Mouse (Mus musculus): ENCODE data around the gene Gm28230. TPM values are rescaled to one million over a fixed set of nuclear protein-coding genes. Genes with fewer than 3 reads are reported as not detected.

Gene Gm28230
- polyA plus RNA-seq, 2 experiments, result 0.18 to 5.0 TPM

GRCm38 (mm10) chr2:74715504-74716241, 10.9 kb upstream of the Gm28230 start:
- TF ChIP-seq POLR2A (IDR thresholded peaks at IDR 0.05; ENCODE audit: borderline replicate concordance, extremely low read depth, insufficient read depth, insufficient read length), result 0 out of 2 replicates have a peak, but pooled peaks have one; percentile 16
- Histone ChIP-seq H3K9me3 (ENCODE audit: control insufficient read depth, low read length) (no peaks in the 10 kb centered on the region), H3K27ac (replicated peaks; ENCODE audit: low read depth, low read length) (no peak overlapping the region), H3K4me3 (replicated peaks; ENCODE audit: low read length) (peak overlapping the region; percentile 18), H3K36me3 (ENCODE audit: control insufficient read depth, insufficient read depth, low read length) (no peaks in the 10 kb centered on the region), H3K4me1 (ENCODE audit: control insufficient read depth, insufficient read depth, low read length) (peaks cover 5% of the 10 kb centered on the region; the same call in 1 of the 2 replicates), H3K4me2 (replicated peaks; ENCODE audit: low read depth, low read length, severe bottlenecking) (peak overlapping the region; percentile 48), H3K9ac (ENCODE audit: low read depth, low read length, severe bottlenecking) (no peak overlapping the region), H3K27me3 (ENCODE audit: control insufficient read depth, insufficient read depth, low read length) (peaks cover 92% of the 10 kb centered on the region)
- peak; percentile 90 for DNase-seq (ENCODE audit: low spot score)
- 4% methylated on average over 26 of the region's 26 CpGs for WGBS
- peak; percentile 58 for ATAC-seq (ENCODE audit: low FRiP score, low read depth)

- H3K4me3 ChIP-seq (replicated peaks; ENCODE audit: low read length), result no peak overlapping the region
- no peaks in the 10 kb centered on the region for H3K9me3 ChIP-seq (ENCODE audit: control insufficient read depth, low read length)
- H3K27me3 ChIP-seq (ENCODE audit: control insufficient read depth, insufficient read depth, low read length), result peaks cover 95% of the 10 kb centered on the region
- TF ChIP-seq POLR2A (IDR thresholded peaks at IDR 0.05; ENCODE audit: borderline replicate concordance, extremely low read depth, insufficient read depth, insufficient read length), result no peak
- DNase-seq (ENCODE audit: low spot score) (no peak), ATAC-seq (ENCODE audit: low FRiP score, low read depth) (no peak)
- no peak overlapping the region for H3K4me2 ChIP-seq (replicated peaks; ENCODE audit: low read depth, low read length, severe bottlenecking)
- no peaks in the 10 kb centered on the region for H3K36me3 ChIP-seq (ENCODE audit: control insufficient read depth, insufficient read depth, low read length)
- H3K9ac ChIP-seq (ENCODE audit: low read depth, low read length, severe bottlenecking), result no peak overlapping the region
- whole genome bisulfite sequencing, result 21% methylated on average over 2 of the region's 2 CpGs
- H3K4me1 ChIP-seq (ENCODE audit: control insufficient read depth, insufficient read depth, low read length), result no peaks in the 10 kb centered on the region
- no peak overlapping the region for H3K27ac ChIP-seq (replicated peaks; ENCODE audit: low read depth, low read length)
These were observed 6.1 kb upstream of the Gm28230 start for GRCm38 (mm10) chr2:74720384-74720783.

GRCm38 (mm10) chr2:74720955-74721491, 5.5 kb upstream of the Gm28230 start:
- Histone ChIP-seq H3K4me3 (replicated peaks; ENCODE audit: low read length) (no peak overlapping the region), H3K4me1 (ENCODE audit: control insufficient read depth, insufficient read depth, low read length) (no peaks in the 10 kb centered on the region), H3K27ac (replicated peaks; ENCODE audit: low read depth, low read length) (no peak overlapping the region), H3K27me3 (ENCODE audit: control insufficient read depth, insufficient read depth, low read length) (peaks cover 95% of the 10 kb centered on the region), H3K36me3 (ENCODE audit: control insufficient read depth, insufficient read depth, low read length) (no peaks in the 10 kb centered on the region), H3K9me3 (ENCODE audit: control insufficient read depth, low read length) (no peaks in the 10 kb centered on the region), H3K4me2 (replicated peaks; ENCODE audit: low read depth, low read length, severe bottlenecking) (no peak overlapping the region), H3K9ac (ENCODE audit: low read depth, low read length, severe bottlenecking) (no peak overlapping the region)
- 8% methylated on average over 5 of the region's 5 CpGs for WGBS
- no peak for TF ChIP-seq POLR2A (IDR thresholded peaks at IDR 0.05; ENCODE audit: borderline replicate concordance, extremely low read depth, insufficient read depth, insufficient read length)
- no peak for DNase-seq (ENCODE audit: low spot score)
- no peak for ATAC-seq (ENCODE audit: low FRiP score, low read depth)

- ATAC-seq (ENCODE audit: low FRiP score, low read depth) (no peak), DNase-seq (ENCODE audit: low spot score) (no peak)
- no peak overlapping the region for H3K9ac ChIP-seq (ENCODE audit: low read depth, low read length, severe bottlenecking)
- H3K27me3 ChIP-seq (ENCODE audit: control insufficient read depth, insufficient read depth, low read length), result peaks cover 95% of the 10 kb centered on the region
- no peak overlapping the region for H3K4me2 ChIP-seq (replicated peaks; ENCODE audit: low read depth, low read length, severe bottlenecking)
- no peaks in the 10 kb centered on the region for H3K9me3 ChIP-seq (ENCODE audit: control insufficient read depth, low read length)
- no peaks in the 10 kb centered on the region for H3K36me3 ChIP-seq (ENCODE audit: control insufficient read depth, insufficient read depth, low read length)
- H3K4me1 ChIP-seq (ENCODE audit: control insufficient read depth, insufficient read depth, low read length), result 0 out of 2 replicates have a peak, but pooled peaks cover 2% of the 10 kb centered on the region
- WGBS, result 15% methylated on average over 6 of the region's 6 CpGs
- TF ChIP-seq POLR2A (IDR thresholded peaks at IDR 0.05; ENCODE audit: borderline replicate concordance, extremely low read depth, insufficient read depth, insufficient read length), result no peak
- no peak overlapping the region for H3K4me3 ChIP-seq (replicated peaks; ENCODE audit: low read length)
- no peak overlapping the region for H3K27ac ChIP-seq (replicated peaks; ENCODE audit: low read depth, low read length)
These were observed 4.6 kb upstream of the Gm28230 start for GRCm38 (mm10) chr2:74721882-74722281.

GRCm38 (mm10) chr2:74722949-74723348, 3.6 kb upstream of the Gm28230 start:
- no peak for TF ChIP-seq POLR2A (IDR thresholded peaks at IDR 0.05; ENCODE audit: borderline replicate concordance, extremely low read depth, insufficient read depth, insufficient read length)
- H3K4me3 ChIP-seq (replicated peaks; ENCODE audit: low read length), result no peak overlapping the region
- no peak for DNase-seq (ENCODE audit: low spot score)

More at GRCm38 (mm10) chr2:74722949-74723348, 3.6 kb upstream of the Gm28230 start:
- H3K27me3 ChIP-seq (ENCODE audit: control insufficient read depth, insufficient read depth, low read length), result peaks cover 95% of the 10 kb centered on the region
- H3K9me3 ChIP-seq (ENCODE audit: control insufficient read depth, low read length), result no peaks in the 10 kb centered on the region
- peaks cover 11% of the 10 kb centered on the region for H3K4me1 ChIP-seq (ENCODE audit: control insufficient read depth, insufficient read depth, low read length)
- WGBS, result 22% methylated on average over 8 of the region's 8 CpGs
- no peak for ATAC-seq (ENCODE audit: low FRiP score, low read depth)
- H3K36me3 ChIP-seq (ENCODE audit: control insufficient read depth, insufficient read depth, low read length), result no peaks in the 10 kb centered on the region
- no peak overlapping the region for H3K9ac ChIP-seq (ENCODE audit: low read depth, low read length, severe bottlenecking)
- no peak overlapping the region for H3K27ac ChIP-seq (replicated peaks; ENCODE audit: low read depth, low read length)
- H3K4me2 ChIP-seq (replicated peaks; ENCODE audit: low read depth, low read length, severe bottlenecking), result no peak overlapping the region

Data from limb, embryonic 14.5 days (tissue).